Mouse (Mus musculus): Measurements from ENCODE around the gene Pmvk. TPM values are rescaled to one million over a fixed set of nuclear protein-coding genes. Genes with fewer than 3 reads are reported as not detected.

Pmvk gene
- total and polyA plus RNA-seq, 3 experiments: 53.6 to 75.7 TPM; not detected in 1

DNA sequence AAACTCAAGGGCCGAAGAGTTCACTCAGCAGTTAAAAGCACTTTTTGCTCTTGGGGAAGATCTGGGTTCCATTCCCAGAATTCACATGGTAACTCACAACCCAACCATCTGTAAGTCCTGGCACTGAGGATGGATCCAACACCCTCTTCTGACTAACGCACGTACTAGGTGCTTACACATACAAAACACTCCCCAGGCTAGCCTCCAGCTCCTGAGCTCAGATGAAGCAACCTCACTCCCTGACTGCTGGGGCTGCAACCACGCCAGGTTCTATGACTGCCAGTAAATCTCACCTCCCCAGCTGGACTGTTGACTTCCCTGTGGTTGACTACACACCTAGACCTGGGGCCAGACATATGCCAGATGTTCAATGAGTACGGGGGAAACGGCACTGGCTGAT, 47.5 kb upstream of the Pmvk start:
- no peak overlapping the region for H3K27ac ChIP-seq (ENCODE audit: control insufficient read depth, low read depth, low read length)
- peaks cover 10% of the 10 kb centered on the region for H3K79me2 ChIP-seq (ENCODE audit: control insufficient read depth, insufficient read depth, low read length, poor library complexity)
- peaks cover 7 to 11% of the 10 kb centered on the region in 2 experiments; a peak in 3 of 4 replicates for H3K36me3 ChIP-seq (ENCODE audit: control insufficient read depth in 1 of 2, insufficient read depth in 2 of 2, low read length in 2 of 2)
- H3K9me3 ChIP-seq (replicated peaks; ENCODE audit: insufficient read depth, low read length): no peaks in the 10 kb centered on the region
- TF ChIP-seq RCOR1 (IDR thresholded peaks at IDR 0.05; ENCODE audit: low read depth, low read length) (no peak), TBP (IDR thresholded peaks at IDR 0.05; ENCODE audit: low read depth, low read length) (no peak)
- H3K4me3 ChIP-seq (ENCODE audit: control insufficient read depth in 1 of 2, insufficient read depth in 1 of 2, low read depth in 2 of 2, low read length in 2 of 2): no peak overlapping the region
- H3K27me3 ChIP-seq (ENCODE audit: control insufficient read depth in 1 of 2, insufficient read depth in 2 of 2, low read length in 2 of 2): no peaks in the 10 kb centered on the region
- DNase-seq (ENCODE audit: low read depth, low spot score): no peak
- no peak overlapping the region for H3K9ac ChIP-seq (ENCODE audit: control insufficient read depth, low read depth, low read length, poor library complexity, severe bottlenecking)
- H3K4me1 ChIP-seq (ENCODE audit: control insufficient read depth in 1 of 2, insufficient read depth in 2 of 2, low read length in 2 of 2): peaks cover 0 to 6% of the 10 kb centered on the region in 2 experiments; a peak in 2 of 4 replicates

DNA sequence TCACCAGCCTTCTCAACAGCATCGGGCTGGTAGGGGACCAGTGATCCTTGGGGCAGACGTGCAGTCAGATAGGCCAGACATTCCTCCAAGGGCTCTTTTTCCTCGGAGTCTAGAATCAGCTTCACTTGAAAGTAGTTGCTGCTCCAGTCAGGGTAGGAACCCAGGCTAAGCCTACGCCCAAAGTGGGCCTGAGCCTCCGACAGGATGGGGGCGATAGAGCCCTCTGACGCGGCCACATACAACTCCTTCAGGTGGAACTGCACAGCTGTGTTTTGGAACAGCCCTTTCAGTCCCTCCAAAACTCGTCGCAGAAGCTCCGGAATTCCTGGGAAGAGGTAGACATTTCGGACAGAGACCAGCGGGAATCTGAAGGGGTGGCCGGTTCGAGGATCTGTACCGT, 45.9 kb upstream of the Pmvk start:
- H3K36me3 ChIP-seq (ENCODE audit: control insufficient read depth in 1 of 2, insufficient read depth in 2 of 2, low read length in 2 of 2): peaks cover 9 to 14% of the 10 kb centered on the region in 2 experiments

DNA sequence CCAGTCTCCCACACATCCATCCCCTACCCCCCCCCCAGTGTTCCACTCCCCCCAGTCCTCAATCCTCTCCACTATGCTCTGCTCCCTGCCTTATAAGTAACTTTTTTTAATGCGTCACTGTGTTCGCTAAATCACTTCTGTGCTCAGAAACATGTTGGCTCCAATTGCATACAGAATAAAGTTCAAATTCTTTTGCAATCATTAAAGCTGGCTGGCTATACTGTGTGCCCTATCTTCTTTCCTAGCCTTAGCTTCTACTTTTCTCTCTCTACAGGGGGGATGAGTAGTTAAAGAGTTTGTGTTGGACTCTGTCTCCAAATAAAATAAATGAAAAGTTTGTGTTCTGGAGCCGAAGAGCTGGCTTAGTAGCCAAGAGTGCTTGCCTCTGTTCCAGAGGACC, 44.6 kb upstream of the Pmvk start:
- TF ChIP-seq CHD2 (IDR thresholded peaks at IDR 0.05; ENCODE audit: low read length) (no peak), CHD1 (IDR thresholded peaks at IDR 0.05; ENCODE audit: low read depth, low read length) (no peak), NELFE (IDR thresholded peaks at IDR 0.05; ENCODE audit: low read depth, low read length) (no peak), EP300 (IDR thresholded peaks at IDR 0.05; ENCODE audit: low read depth in 1 of 2, low read length in 2 of 2) (no peak), ETS1 (IDR thresholded peaks at IDR 0.05; ENCODE audit: low read depth, low read length) (no peak), HCFC1 (IDR thresholded peaks at IDR 0.05; ENCODE audit: low read depth, low read length) (no peak), UBTF (IDR thresholded peaks at IDR 0.05; ENCODE audit: borderline replicate concordance, insufficient read depth, low read depth, low read length) (no peak), GABPA (IDR thresholded peaks at IDR 0.05; ENCODE audit: low read depth, low read length) (no peak), GATA1 (IDR thresholded peaks at IDR 0.05; ENCODE audit: low read depth, low read length) (no peak), USF1 (IDR thresholded peaks at IDR 0.05; ENCODE audit: low read depth, low read length) (no peak), POLR2AphosphoS2 (IDR thresholded peaks at IDR 0.05; ENCODE audit: low read length) (no peak), POLR2AphosphoS5 (IDR thresholded peaks at IDR 0.05; ENCODE audit: borderline replicate concordance, low read depth, low read length) (no peak), MAZ (IDR thresholded peaks at IDR 0.05; ENCODE audit: low read depth, low read length) (no peak), SMC3 (IDR thresholded peaks at IDR 0.05; ENCODE audit: low read depth, low read length) (no peak), MEF2A (IDR thresholded peaks at IDR 0.05; ENCODE audit: extremely low read depth, insufficient replicate concordance, low read depth, low read length, poor library complexity, severe bottlenecking) (no peak), KAT2A (conservative IDR thresholded peaks at IDR 0.05; ENCODE audit: low read depth, low read length) (no peak), JUND (IDR thresholded peaks at IDR 0.05; ENCODE audit: low read depth, low read length) (no peak)
- no peaks in the 10 kb centered on the region for H3K27me3 ChIP-seq (ENCODE audit: control insufficient read depth in 1 of 2, insufficient read depth in 2 of 2, low read length in 2 of 2)
- no peak overlapping the region for H3K4me3 ChIP-seq (ENCODE audit: control insufficient read depth in 1 of 2, insufficient read depth in 1 of 2, low read depth in 2 of 2, low read length in 2 of 2)
- no peaks in the 10 kb centered on the region for H3K9me3 ChIP-seq (replicated peaks; ENCODE audit: insufficient read depth, low read length)
- H3K36me3 ChIP-seq (ENCODE audit: control insufficient read depth in 1 of 2, insufficient read depth in 2 of 2, low read length in 2 of 2): peaks cover 7 to 14% of the 10 kb centered on the region in 2 experiments
- no peak for DNase-seq (ENCODE audit: low read depth, low spot score)
- peaks cover 0 to 8% of the 10 kb centered on the region in 2 experiments; a peak in 2 of 4 replicates for H3K4me1 ChIP-seq (ENCODE audit: control insufficient read depth in 1 of 2, insufficient read depth in 2 of 2, low read length in 2 of 2)
- H3K9ac ChIP-seq (ENCODE audit: control insufficient read depth, low read depth, low read length, poor library complexity, severe bottlenecking): no peak overlapping the region
- no peak overlapping the region for H3K27ac ChIP-seq (ENCODE audit: control insufficient read depth, low read depth, low read length)
- H3K79me2 ChIP-seq (ENCODE audit: control insufficient read depth, insufficient read depth, low read length, poor library complexity): peaks cover 10% of the 10 kb centered on the region

More for the DNA sequence above, 45.9 kb upstream of the Pmvk start:
- no peak overlapping the region for H3K9ac ChIP-seq (ENCODE audit: control insufficient read depth, low read depth, low read length, poor library complexity, severe bottlenecking)
- H3K9me3 ChIP-seq (replicated peaks; ENCODE audit: insufficient read depth, low read length): no peaks in the 10 kb centered on the region
- H3K4me1 ChIP-seq (ENCODE audit: control insufficient read depth in 1 of 2, insufficient read depth in 2 of 2, low read length in 2 of 2): peaks cover 0 to 8% of the 10 kb centered on the region in 2 experiments; a peak in 2 of 4 replicates
- no peaks in the 10 kb centered on the region for H3K27me3 ChIP-seq (ENCODE audit: control insufficient read depth in 1 of 2, insufficient read depth in 2 of 2, low read length in 2 of 2)
- TF ChIP-seq POLR2AphosphoS2 (IDR thresholded peaks at IDR 0.05; ENCODE audit: low read length) (no peak), CTCF (IDR thresholded peaks at IDR 0.05 in 2 of 3, conservative IDR thresholded peaks at IDR 0.05 in 1 of 3; ENCODE audit: control insufficient read depth in 1 of 3, insufficient read depth in 1 of 3, low read depth in 2 of 3, low read length in 3 of 3, poor library complexity in 1 of 3, severe bottlenecking in 1 of 3) (peak in 1 of 3 experiments; percentile 17; a peak in 1 of 6 replicates)
- no peak overlapping the region for H3K4me3 ChIP-seq (ENCODE audit: control insufficient read depth in 1 of 2, insufficient read depth in 1 of 2, low read depth in 2 of 2, low read length in 2 of 2)
- peaks cover 10% of the 10 kb centered on the region for H3K79me2 ChIP-seq (ENCODE audit: control insufficient read depth, insufficient read depth, low read length, poor library complexity)
- no peak for DNase-seq (ENCODE audit: low read depth, low spot score)
- no peak overlapping the region for H3K27ac ChIP-seq (ENCODE audit: control insufficient read depth, low read depth, low read length)

Data from MEL (cell line).